Mouse (Mus musculus) heart, embryonic 12.5 days (tissue): ENCODE measurements around the gene Cd82. TPM values are rescaled to one million over a fixed set of nuclear protein-coding genes. Genes with fewer than 3 reads are reported as not detected.

Experiments used
- ATAC-seq: fragments of 200-750 bp; cut with Nextera tagmentation; 2 replicates; pipeline ENCODE4 v1.8.0; 2017; ENCODE audit warnings: moderate TSS enrichment, moderate library complexity; ENCODE audit not compliant: insufficient number of reproducible peaks, low FRiP score
- H3K27ac ChIP-seq: fragments of 300-500 bp; sonication (generic); 2 replicates; pipeline ENCODE4 v1.5.1; 2016; ENCODE audit warnings: mild to moderate bottlenecking, moderate library complexity; ENCODE audit not compliant: poor library complexity, severe bottlenecking
- H3K27me3 ChIP-seq: fragments of 300-500 bp; sonication (generic); replicated peaks from 2 replicates; pipeline ENCODE4 v1.6.1; 2016; ENCODE audit warnings: mild to moderate bottlenecking, moderate library complexity
- H3K36me3 ChIP-seq: fragments of 300-500 bp; sonication (generic); 2 replicates; pipeline ENCODE4 v1.6.1; 2016; ENCODE audit warnings: mild to moderate bottlenecking, moderate library complexity
- H3K4me1 ChIP-seq: fragments of 300-500 bp; sonication (generic); replicated peaks from 2 replicates; pipeline ENCODE4 v1.6.1; 2016; ENCODE audit warnings: mild to moderate bottlenecking
- H3K4me2 ChIP-seq: fragments of 300-500 bp; sonication (generic); 2 replicates; pipeline ENCODE4 v1.6.1; 2016; ENCODE audit warnings: mild to moderate bottlenecking, moderate library complexity
- H3K4me3 ChIP-seq: fragments of 300-500 bp; sonication (generic); 2 replicates; pipeline ENCODE4 v1.5.1; 2016; ENCODE audit warnings: mild to moderate bottlenecking
- H3K9ac ChIP-seq: fragments of 300-500 bp; sonication (generic); 2 replicates; pipeline ENCODE4 v1.6.1; 2016; ENCODE audit warnings: mild to moderate bottlenecking, moderate library complexity
- H3K9me3 ChIP-seq: fragments of 300-500 bp; sonication (generic); replicated peaks from 2 replicates; pipeline ENCODE4 v1.6.1; 2016; ENCODE audit warnings: mild to moderate bottlenecking, moderate library complexity
- WGBS: fragments of 180-500 bp; shearing (Covaris S2); methylation state at CpG from one replicate; pipeline ENCODE4 v1.1.7; 2016; 5-methylcytosine and 5-hydroxymethylcytosine counted together
- polyA plus RNA-seq: library from polyadenylated mRNA; unstranded; fragments of >200 nt; fragmentation: Nextera tagmentation; extraction: Ambion mirVana; gene quantifications from 2 replicates; pipeline ENCODE4 v1.2.1, GENCODE M21; 2016

Cd82 gene
- polyA plus RNA-seq, 1 experiment from 2014 or later = 19.6 TPM

DNA sequence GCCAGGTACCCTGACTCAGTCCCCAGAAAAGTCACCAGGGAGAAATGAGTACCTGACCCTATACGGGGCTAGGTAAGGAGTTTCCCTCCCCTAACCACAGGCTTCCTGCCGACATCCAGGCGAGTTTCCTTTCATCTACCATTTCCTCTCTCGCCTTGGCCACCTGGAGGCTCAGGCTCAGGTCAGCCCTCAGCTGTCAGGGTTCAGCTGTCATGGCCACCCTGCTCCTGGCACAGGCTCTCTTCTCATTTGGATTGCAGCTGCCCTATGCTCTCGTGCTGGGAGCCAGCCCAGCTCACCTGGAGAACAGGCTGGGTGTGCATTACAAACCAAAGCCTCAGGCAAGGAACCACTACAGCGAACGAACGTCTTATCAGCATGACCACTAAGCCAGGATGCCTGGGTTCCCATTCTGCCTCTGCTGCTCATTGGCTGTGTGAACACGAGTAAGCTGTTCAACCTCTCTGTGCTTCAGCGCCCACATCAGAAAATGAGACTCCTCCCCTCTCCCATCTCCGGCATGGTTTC, 34.9 kb downstream of the Cd82 start:
- no peaks in the 10 kb centered on the region for H3K9me3 ChIP-seq
- H3K9ac ChIP-seq = no peak overlapping the region
- WGBS = 46% methylated on average over 11 of the region's 11 CpGs
- H3K36me3 ChIP-seq = no peaks in the 10 kb centered on the region
- no peak overlapping the region for H3K27ac ChIP-seq
- 0 out of 2 replicates have a peak, but pooled peaks cover 4% of the 10 kb centered on the region for H3K4me1 ChIP-seq
- no peak overlapping the region for H3K4me3 ChIP-seq
- H3K27me3 ChIP-seq = peaks cover 25% of the 10 kb centered on the region; the same call in 1 of the 2 replicates
- H3K4me2 ChIP-seq = no peak overlapping the region
- ATAC-seq = no peak

DNA sequence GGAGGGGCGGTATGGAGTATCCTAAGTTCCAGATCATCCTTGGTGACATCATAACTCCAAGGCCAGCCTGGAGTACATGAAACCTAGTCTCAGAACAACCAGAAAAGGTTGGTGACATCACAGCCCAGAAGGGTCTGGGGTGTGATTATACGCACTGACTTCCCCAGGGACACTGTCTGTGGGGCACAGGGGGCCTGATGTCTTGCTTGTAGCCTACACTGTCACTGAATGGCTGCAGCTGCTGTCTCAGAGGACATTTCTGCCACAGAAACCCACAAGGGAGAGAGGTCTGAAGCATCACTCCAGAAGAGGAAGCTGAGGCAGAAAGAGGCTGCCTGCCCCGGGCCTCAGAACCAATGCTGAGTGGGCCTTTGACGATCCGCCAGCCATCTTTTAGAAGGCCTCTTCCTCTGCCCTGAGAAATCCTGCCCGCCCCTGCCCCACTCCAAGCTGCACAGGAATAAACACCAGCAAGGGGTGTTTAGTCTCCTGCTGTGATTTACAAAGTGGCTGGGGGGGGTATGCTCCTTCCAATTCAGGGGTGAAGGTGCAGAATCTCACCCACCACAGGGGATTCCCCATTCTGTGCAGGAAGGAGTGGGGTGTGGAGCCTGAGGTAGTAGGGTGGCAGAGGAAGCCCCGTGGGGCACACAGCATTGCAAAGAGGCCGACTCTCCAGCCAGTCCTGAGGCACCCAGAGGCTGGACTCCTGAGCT, 35.8 kb downstream of the Cd82 start:
- H3K4me1 ChIP-seq = 0 out of 2 replicates have a peak, but pooled peaks cover 4% of the 10 kb centered on the region
- H3K9ac ChIP-seq = no peak overlapping the region
- WGBS = 56% methylated on average over 8 of the region's 8 CpGs
- H3K9me3 ChIP-seq = no peaks in the 10 kb centered on the region
- H3K36me3 ChIP-seq = no peaks in the 10 kb centered on the region
- H3K4me3 ChIP-seq = no peak overlapping the region
- peaks cover 25% of the 10 kb centered on the region; the same call in 1 of the 2 replicates for H3K27me3 ChIP-seq
- ATAC-seq = no peak
- no peak overlapping the region for H3K4me2 ChIP-seq
- no peak overlapping the region for H3K27ac ChIP-seq

DNA sequence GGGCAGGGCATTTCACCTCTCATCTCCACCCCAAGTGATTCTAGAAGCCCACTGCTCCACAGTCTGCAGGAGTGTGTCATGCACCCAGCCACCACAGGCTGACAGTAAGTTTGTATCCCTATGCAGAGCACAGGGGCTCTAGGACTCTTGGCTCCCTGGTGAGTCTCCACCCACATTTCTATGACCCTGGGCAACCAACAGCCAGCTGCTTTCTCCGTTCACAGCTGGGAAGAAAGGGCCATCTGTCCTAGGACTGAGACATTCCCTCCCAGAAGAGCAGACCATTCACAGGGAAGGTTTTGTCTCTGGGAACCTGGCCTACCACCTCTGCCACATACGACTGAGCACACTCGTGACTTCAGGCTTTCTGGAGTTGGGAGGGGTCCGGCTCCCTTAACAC, 37.1 kb downstream of the Cd82 start:
- no peak overlapping the region for H3K27ac ChIP-seq
- WGBS = 45% methylated on average over 4 of the region's 4 CpGs
- no peaks in the 10 kb centered on the region for H3K4me1 ChIP-seq

DNA sequence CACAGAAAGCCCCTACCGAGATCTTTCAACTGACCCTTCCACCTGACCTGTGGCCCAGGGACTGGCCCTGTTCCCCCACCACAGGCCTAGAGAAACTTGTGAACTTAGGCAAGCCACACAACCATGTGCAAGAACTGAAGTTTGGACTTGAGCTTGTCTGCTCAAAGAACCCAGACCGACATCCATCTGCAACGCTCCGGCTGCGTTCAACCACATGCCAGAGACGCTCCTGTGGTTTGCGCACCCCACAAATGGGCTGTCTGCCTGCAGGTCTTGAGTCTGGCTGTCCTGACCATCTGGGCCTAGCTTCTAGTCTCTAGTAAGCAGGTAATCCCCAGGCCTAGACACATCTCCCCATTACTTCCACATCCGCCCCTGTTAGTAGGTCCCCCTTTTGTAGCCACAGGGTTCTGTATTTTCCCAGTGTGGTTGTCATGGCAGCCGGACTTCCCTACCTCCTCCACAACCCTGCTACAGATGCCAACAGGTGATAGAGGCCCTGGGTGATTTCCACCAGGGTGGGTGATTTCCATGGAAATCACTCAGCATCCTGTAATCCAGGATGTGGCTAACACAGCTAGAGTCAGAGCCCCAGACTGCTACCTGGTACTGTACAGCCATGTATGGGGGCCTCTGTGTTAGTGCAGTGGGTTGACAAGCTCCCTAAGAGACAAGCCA, 38.5 kb downstream of the Cd82 start:
- Histone ChIP-seq H3K9ac (no peak overlapping the region), H3K4me2 (no peak overlapping the region), H3K4me3 (no peak overlapping the region), H3K36me3 (no peaks in the 10 kb centered on the region), H3K27ac (no peak overlapping the region), H3K9me3 (no peaks in the 10 kb centered on the region), H3K4me1 (no peaks in the 10 kb centered on the region), H3K27me3 (peaks cover 38% of the 10 kb centered on the region)
- 89% methylated on average over 9 of the region's 9 CpGs for WGBS
- ATAC-seq = no peak

More for the DNA sequence above, 37.1 kb downstream of the Cd82 start:
- no peak for ATAC-seq
- no peaks in the 10 kb centered on the region for H3K36me3 ChIP-seq
- H3K9me3 ChIP-seq = no peaks in the 10 kb centered on the region
- no peak overlapping the region for H3K4me3 ChIP-seq
- H3K27me3 ChIP-seq = peaks cover 27% of the 10 kb centered on the region
- H3K9ac ChIP-seq = no peak overlapping the region
- H3K4me2 ChIP-seq = no peak overlapping the region

DNA sequence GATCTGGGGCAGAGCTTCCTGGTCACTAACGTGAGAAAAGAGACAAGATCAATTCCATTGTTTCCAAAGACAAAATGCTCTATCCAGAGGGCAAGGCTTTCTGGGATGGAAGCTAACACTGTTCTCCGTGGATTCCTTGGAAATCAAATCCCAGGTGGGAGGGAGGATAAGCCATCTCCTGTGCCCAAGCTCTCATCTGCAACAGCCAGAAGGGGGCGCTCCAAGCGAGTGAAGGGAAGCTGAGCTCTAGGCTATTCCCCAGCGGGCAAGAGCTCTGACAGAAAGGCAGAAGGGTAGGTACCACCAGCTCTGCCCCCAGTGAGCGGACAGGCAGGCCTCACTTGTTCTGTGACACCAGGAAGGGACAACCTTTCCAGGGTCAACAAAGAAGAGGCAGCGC, 41.6 kb downstream of the Cd82 start:
- Histone ChIP-seq H3K36me3 (no peaks in the 10 kb centered on the region), H3K9me3 (no peaks in the 10 kb centered on the region), H3K4me1 (0 out of 2 replicates have a peak, but pooled peaks cover 10% of the 10 kb centered on the region), H3K27me3 (peaks cover 21% of the 10 kb centered on the region), H3K4me3 (no peak overlapping the region), H3K9ac (no peak overlapping the region), H3K27ac (no peak overlapping the region), H3K4me2 (no peak overlapping the region)
- WGBS = 26% methylated on average over 7 of the region's 7 CpGs
- ATAC-seq = no peak

DNA sequence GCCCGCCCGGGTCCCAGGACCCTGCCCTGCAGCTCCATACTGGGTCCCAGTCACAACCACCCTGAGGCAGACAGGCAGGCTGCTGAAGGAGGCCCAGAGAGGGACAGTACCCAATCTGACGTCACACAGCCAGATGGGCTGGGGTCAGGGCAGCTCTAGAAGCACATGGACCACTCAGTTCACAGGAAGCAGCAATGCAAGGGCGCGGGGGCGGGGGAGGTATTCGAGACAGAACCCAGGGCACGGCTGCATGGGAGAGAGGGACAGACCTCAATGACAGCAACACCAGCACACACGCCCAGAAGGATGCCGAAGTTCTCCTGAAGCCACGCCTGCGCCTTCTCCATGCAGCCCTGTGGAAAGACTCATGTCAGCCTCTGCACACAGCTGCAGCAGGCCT, 43.0 kb downstream of the Cd82 start:
- H3K9me3 ChIP-seq = no peaks in the 10 kb centered on the region
- no peak overlapping the region for H3K4me2 ChIP-seq
- peaks cover 16% of the 10 kb centered on the region for H3K27me3 ChIP-seq
- 0 out of 2 replicates have a peak, but pooled peaks cover 10% of the 10 kb centered on the region for H3K4me1 ChIP-seq
- H3K4me3 ChIP-seq = no peak overlapping the region
- no peak overlapping the region for H3K27ac ChIP-seq
- WGBS = 80% methylated on average over 12 of the region's 12 CpGs
- no peak overlapping the region for H3K9ac ChIP-seq
- no peak for ATAC-seq
- H3K36me3 ChIP-seq = no peaks in the 10 kb centered on the region

DNA sequence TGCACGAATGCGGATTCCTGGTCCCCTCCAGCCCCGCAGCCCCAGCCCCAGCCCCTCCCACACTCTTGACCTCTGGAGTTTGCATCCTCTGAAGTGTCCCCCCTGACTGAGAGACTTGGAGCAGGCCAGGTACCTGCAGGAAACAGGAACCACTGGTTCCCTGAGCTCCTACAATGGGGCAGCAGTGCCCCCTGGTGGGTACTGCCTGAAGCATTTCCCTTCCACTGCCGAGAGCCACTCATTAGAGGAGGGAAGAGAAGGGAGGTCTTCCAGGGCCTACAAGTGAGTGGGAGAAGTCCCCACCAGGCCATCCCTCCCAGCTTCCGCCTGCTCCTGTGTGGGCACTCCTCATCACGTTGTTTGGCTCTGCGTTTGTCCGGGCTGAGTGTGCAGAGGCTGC, 44.5 kb downstream of the Cd82 start:
- peak; percentile 26; the same call in 1 of the 2 replicates for ATAC-seq
- Histone ChIP-seq H3K27me3 (peaks cover 16% of the 10 kb centered on the region), H3K27ac (no peak overlapping the region)

DNA sequence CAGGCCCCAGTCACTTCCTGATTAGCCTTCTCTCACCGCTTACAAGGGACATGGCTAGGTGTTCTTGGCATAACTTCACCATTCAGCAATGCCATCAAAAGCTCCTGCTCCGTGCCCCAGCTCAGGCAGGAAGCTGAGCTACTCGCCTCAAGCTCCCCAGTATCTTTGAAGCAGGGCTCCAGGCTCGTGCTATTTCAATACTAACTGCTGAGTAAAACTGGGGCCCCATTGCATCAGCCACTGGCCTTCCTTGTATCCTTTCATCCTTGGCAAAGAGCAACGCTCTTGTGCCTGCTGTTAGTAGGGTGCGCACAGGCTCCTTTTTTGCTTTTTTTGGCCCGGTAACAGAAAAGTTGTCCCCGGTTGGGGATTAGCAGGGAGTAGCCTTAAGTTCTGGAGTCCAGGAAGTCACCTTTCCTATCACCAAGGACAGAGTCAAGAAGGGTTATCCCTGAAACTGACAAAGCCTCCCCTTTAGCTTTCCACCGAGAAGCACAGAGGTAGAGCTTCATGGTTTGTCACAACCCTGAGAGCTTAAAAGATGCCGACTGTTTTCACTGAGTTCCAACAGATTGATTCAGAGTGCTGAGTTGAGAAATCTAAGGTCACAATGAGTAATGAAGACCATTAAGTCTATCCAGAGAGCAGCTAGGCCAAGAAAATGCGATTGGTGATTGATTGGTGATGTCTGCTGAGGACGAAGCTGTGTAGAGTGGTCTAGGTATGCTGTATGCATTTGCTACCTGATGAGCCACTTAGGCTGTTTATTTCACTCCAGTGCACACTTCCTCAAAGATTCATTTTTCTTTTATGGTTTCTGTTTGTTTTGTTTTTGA, 45.8 kb downstream of the Cd82 start:
- H3K9me3 ChIP-seq = no peaks in the 10 kb centered on the region
- H3K27me3 ChIP-seq = peaks cover 21% of the 10 kb centered on the region
- no peak overlapping the region for H3K27ac ChIP-seq
- no peak overlapping the region for H3K4me3 ChIP-seq
- H3K36me3 ChIP-seq = no peaks in the 10 kb centered on the region
- H3K9ac ChIP-seq = no peak overlapping the region
- WGBS = 68% methylated on average over 12 of the region's 12 CpGs
- peaks cover 21% of the 10 kb centered on the region for H3K4me1 ChIP-seq
- no peak overlapping the region for H3K4me2 ChIP-seq
- no peak for ATAC-seq

More for the DNA sequence above, 44.5 kb downstream of the Cd82 start:
- Histone ChIP-seq H3K36me3 (no peaks in the 10 kb centered on the region), H3K4me2 (no peak overlapping the region), H3K9me3 (no peaks in the 10 kb centered on the region), H3K9ac (no peak overlapping the region), H3K4me1 (peaks cover 19% of the 10 kb centered on the region), H3K4me3 (no peak overlapping the region)
- 6% methylated on average over 8 of the region's 8 CpGs for WGBS

DNA sequence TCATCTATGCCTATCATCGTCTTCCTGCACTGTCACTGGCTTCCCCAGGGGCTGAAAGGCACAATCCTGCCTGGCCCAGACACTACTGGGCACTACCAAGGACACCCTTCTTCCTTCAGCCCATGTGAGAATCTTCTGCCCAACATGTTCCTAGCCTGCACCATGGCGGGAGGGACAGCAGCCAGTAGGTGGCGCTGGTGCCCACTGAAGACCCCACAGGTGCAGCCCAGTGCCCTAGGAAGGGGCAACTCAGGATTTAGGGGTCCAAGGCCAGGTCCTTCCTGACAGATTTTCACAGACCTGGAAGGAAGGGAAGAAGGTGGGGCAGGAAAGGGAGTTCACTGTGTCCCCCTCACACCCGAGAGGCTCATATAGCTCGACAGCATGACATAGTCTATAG, 47.7 kb downstream of the Cd82 start:
- Histone ChIP-seq H3K4me2 (no peak overlapping the region), H3K4me1 (peaks cover 29% of the 10 kb centered on the region), H3K9ac (no peak overlapping the region), H3K9me3 (no peaks in the 10 kb centered on the region), H3K27me3 (peaks cover 15% of the 10 kb centered on the region; the same call in 1 of the 2 replicates), H3K27ac (no peak overlapping the region), H3K4me3 (no peak overlapping the region), H3K36me3 (no peaks in the 10 kb centered on the region)
- WGBS = 46% methylated on average over 5 of the region's 5 CpGs
- ATAC-seq = no peak

DNA sequence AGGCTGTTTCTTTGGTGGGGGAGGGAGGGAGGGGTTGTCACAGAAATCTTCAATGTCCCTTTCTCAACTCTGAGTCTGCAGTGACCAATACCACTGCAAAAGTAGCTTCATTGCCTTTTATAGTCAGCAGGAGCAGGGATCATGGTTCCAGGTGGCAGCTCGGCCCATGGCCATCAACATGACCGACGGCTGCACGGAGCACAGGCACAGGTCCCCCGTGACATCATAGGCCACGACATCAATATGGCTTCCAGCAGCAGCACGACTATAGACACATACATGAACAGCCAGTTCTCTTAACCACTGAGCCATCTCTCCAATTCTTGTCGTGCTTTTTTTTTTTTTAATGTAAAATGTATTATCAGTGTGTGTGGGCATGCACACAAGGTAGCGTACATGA, 48.8 kb downstream of the Cd82 start:
- no peaks in the 10 kb centered on the region for H3K36me3 ChIP-seq
- H3K27me3 ChIP-seq = 0 out of 2 replicates have a peak, but pooled peaks cover 6% of the 10 kb centered on the region
- H3K4me1 ChIP-seq = peaks cover 29% of the 10 kb centered on the region
- 78% methylated on average over 9 of the region's 9 CpGs for whole genome bisulfite sequencing
- no peak overlapping the region for H3K4me3 ChIP-seq
- no peak overlapping the region for H3K9ac ChIP-seq
- H3K27ac ChIP-seq = no peak overlapping the region
- no peaks in the 10 kb centered on the region for H3K9me3 ChIP-seq
- no peak overlapping the region for H3K4me2 ChIP-seq
- ATAC-seq = no peak
